ENCODE assay signal across 21 mouse cellular contexts in the genomic region with DNA sequence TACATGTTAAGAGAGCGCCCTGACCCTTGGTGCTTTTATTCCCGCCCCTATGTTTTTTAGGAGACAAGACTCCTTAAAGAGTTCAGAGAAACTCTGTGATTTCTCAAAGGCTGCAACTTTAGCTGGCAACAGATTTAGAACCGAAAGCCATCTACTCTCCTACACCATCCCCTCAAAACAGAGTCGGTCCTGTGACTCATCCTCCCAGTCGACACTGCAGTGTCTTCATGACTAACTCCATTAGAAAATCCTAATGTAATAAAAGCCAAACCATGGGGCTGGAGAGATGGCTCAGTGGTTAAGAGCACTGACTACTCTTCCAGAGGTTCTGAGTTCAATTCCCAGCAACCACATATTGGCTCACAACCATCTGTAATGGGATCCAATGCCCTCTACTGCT.
DNase-seq lines count a peak whose midpoint lies in the region; ATAC-seq lines count a peak whose summit lies in the region.
"Had no signal": no experiment of that assay in that cellular context is flagged by ENCODE, and none has a peak within 500 bp of the region (broad histone marks: within the 10 kb centered on the region; RNA-seq: fewer than 3 reads in every experiment).

No protein-coding gene starts in this region.

- no peaks in the 10 kb centered on the region for H3K27me3 ChIP-seq in hindbrain, embryonic 16.5 days (replicated peaks; ENCODE audit: control insufficient read depth, insufficient read depth, low read length)
- H3K27me3 ChIP-seq: CH12.LX; embryonic facial prominence, embryonic 12.5 days; forebrain, embryonic 15.5 days had no signal

- H3K4me3 ChIP-seq in hindbrain, embryonic 16.5 days (ENCODE audit: low read length): no peak overlapping the region
- H3K4me3 ChIP-seq: embryonic facial prominence, embryonic 10.5 days; embryonic facial prominence, embryonic 12.5 days; forebrain, embryonic 13.5 days; forebrain, embryonic 15.5 days had no signal

- ATAC-seq in hindbrain, embryonic 16.5 days: no peak
- ATAC-seq: CD4-positive, CD25-positive, alpha-beta regulatory T cell, adult 4 months; forebrain, embryonic 13.5 days; forebrain, embryonic 15.5 days; forebrain, postnatal 0 days had no signal

- no peak overlapping the region for H3K4me2 ChIP-seq in hindbrain, embryonic 16.5 days (ENCODE audit: low read length)
- H3K4me2 ChIP-seq: embryonic facial prominence, embryonic 12.5 days; forebrain, embryonic 13.5 days; forebrain, embryonic 15.5 days had no signal

- no peaks in the 10 kb centered on the region for H3K9me3 ChIP-seq in hindbrain, embryonic 16.5 days (ENCODE audit: control insufficient read depth, low read length)
- H3K9me3 ChIP-seq: embryonic facial prominence, embryonic 10.5 days; embryonic facial prominence, embryonic 12.5 days; forebrain, embryonic 13.5 days; forebrain, embryonic 15.5 days had no signal

- peak; percentile 7 for DNase-seq in adrenal gland, adult 2 months
- no peak for DNase-seq in adrenal gland, postnatal 10 days
- peak; percentile 57 for DNase-seq in heart, adult 11 months
- no peak for DNase-seq in heart, postnatal 25 days (ENCODE audit: low spot score)
- DNase-seq: adrenal gland, adult 8-10 months; adrenal gland, postnatal 25 days; B cell, adult 2 months; cerebellum, adult 11-12 months; cerebellum, adult 2 months; cerebellum, adult 9-10 months; cerebellum, postnatal 10 days; cerebellum, postnatal 25 days; forebrain, postnatal 0 days had no signal

- H3K4me1 ChIP-seq in hindbrain, embryonic 16.5 days (ENCODE audit: control insufficient read depth, insufficient read depth, low read depth, low read length): peaks cover 12% of the 10 kb centered on the region

- H3K36me3 ChIP-seq in hindbrain, embryonic 16.5 days (ENCODE audit: control insufficient read depth, insufficient read depth, low read length): no peaks in the 10 kb centered on the region
- H3K36me3 ChIP-seq: embryonic facial prominence, embryonic 10.5 days; embryonic facial prominence, embryonic 12.5 days; forebrain, embryonic 15.5 days; G1E had no signal

- no peak overlapping the region for H3K9ac ChIP-seq in hindbrain, embryonic 16.5 days (ENCODE audit: low read depth, low read length)
- H3K9ac ChIP-seq: embryonic facial prominence, embryonic 12.5 days; forebrain, embryonic 13.5 days; forebrain, embryonic 15.5 days; forebrain, postnatal 0 days had no signal

- intact Hi-C loops in heart, postnatal 25 days (cut with DNase I): no loop called here

- 96% methylated on average over 5 of the region's 5 CpGs for WGBS in hindbrain, embryonic 16.5 days

- H3K27ac ChIP-seq in hindbrain, embryonic 16.5 days (ENCODE audit: low read depth, low read length): no peak overlapping the region
- H3K27ac ChIP-seq: embryonic facial prominence, embryonic 10.5 days; embryonic facial prominence, embryonic 12.5 days; forebrain, embryonic 13.5 days; forebrain, embryonic 15.5 days had no signal

Comparison
In these comparisons a context has a peak if more than half of its experiments do, and no peak if none do; other contexts are left out.
1. DNase-seq: peak in adrenal gland, adult 2 months (single experiment) and heart, adult 11 months (single experiment); none in adrenal gland, postnatal 10 days (single experiment) and heart, postnatal 25 days (single experiment).